Mouse (Mus musculus) lung, adult 2 months (tissue): Measurements from ENCODE around the gene Opcml.

ENCODE experiments used
- CTCF ChIP-seq: fragments of 200-500 bp; IDR thresholded peaks from 2 replicates; pipeline ENCODE4 v1.5.1; 2011; ENCODE audit warnings: mild to moderate bottlenecking, low read length, control low read depth; ENCODE audit not compliant: insufficient read depth
- POLR2A ChIP-seq: fragments of 200-500 bp; IDR thresholded peaks from 2 replicates; pipeline ENCODE4 v1.6.1; 2011; ENCODE audit warnings: low read depth, mild to moderate bottlenecking, control low read depth, low read length, borderline replicate concordance; ENCODE audit errors: extremely low read depth

- TF ChIP-seq POLR2A (no peak), CTCF (no peak)
Observed at GRCm38 (mm10) chr9:28452509-28452908, 661.9 kb downstream of the Opcml start.
